Mouse (Mus musculus) lung, postnatal 0 days (tissue): ENCODE results near the gene Gp1ba.

Source experiments
- CTCF ChIP-seq: IDR thresholded peaks from 2 replicates; pipeline ENCODE4 v1.5.1; 2016; ENCODE audit warnings: antibody characterized with exemption, mild to moderate bottlenecking
- EP300 ChIP-seq: IDR thresholded peaks from 2 replicates; pipeline ENCODE4 v1.6.1; 2016; ENCODE audit warnings: antibody characterized with exemption, mild to moderate bottlenecking, control low read depth

DNA sequence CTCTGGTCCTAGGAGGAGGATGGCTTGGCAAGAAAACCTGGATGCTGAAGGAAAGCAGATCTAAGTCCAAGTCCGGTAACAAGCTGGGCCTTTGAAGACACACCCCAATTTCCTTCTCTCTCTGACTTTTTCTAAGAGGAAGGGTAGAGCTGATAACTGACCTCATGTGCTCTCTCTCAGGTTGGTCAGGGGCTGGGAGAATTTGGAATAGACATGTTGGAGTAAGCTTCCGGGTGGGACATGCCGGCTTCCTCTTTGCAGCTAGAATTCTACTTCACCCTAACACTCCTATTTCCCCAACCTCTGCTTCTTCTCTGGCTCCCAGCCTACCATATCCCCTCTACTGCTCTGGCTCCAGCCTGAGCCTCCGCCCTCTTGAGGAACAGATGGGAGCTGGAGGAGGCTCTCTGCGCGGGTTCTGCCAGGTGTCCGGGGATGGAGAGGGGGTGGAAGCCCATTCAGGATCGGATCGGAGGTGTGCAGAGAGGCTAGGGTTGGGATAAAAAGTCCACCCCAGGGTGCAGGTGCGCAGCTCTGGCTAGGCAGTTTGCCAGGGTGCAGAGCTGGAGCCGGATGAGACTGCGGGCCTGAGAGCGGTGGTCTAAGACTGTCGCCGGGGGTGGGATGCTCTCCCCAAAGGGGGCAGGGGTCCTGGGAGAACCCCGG, 48.1 kb downstream of the Gp1ba start:
- TF ChIP-seq CTCF = peak; percentile 14; the same call in 1 of the 2 replicates
- no peak for TF ChIP-seq EP300
